Mouse (Mus musculus): ENCODE results near the gene Tmcc3.

The Tmcc3 gene

DNA sequence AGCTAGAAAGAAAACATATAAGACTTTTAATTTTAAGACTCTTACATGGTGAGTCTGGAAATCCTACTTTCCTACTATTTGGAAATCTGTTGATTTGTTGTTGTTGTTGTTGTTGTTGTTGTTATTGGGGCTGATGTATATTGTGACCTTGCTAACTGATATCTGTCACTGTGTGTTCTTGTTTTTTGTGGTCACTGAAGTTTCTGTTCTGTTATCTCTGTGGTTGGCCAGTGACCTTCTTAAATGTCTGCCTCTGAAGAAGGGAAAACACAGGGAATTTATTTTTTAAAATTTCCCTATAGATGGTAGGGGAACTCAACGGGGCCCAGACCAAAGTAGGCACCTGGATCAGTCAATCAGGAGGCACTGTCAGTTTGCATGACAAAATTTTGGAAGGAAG is 48.9 kb downstream of the Tmcc3 start:
- intact Hi-C loops (cut with DNase I) = no loop called here

DNA sequence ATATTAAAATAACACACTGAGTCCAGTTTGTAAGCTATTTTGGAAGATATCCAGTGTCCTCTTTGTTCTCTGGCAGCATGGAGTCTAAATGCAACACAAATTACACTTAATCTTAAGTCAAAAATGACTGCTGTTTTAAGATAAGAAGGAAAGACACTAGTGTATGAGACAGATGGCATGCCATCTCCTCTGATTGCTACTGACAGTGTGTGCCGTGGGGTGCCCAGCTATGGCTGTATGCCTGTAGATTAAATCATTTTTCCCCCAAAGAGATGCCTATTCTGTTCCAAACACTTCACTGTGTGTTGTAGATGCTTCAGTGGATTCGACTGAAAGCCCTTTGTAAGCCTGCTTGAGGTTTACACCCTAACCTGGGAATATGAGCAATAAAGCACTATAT is 59.5 kb downstream of the Tmcc3 start:
- intact Hi-C loops (cut with DNase I) = no loop called here

DNA sequence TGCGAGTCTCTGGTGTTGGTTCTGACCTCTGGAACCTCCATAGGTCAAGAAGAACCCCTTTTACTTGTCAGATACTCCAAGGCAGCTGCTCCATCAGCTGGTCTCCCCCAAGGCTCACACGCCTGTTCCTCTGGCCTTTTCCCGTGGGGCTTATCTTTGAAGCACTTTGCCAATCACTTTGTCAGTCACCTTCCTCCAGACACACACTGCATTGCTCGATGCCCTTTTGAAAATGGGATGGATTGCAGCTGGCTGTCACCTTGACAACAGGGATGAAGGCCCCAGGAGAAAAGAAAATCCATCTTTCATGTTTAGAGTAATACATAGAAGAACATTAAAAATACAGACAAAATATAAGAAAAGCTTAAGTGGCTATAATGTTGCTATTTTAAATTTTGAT is 65.2 kb downstream of the Tmcc3 start:
- intact Hi-C loops (cut with DNase I) = no loop called here

DNA sequence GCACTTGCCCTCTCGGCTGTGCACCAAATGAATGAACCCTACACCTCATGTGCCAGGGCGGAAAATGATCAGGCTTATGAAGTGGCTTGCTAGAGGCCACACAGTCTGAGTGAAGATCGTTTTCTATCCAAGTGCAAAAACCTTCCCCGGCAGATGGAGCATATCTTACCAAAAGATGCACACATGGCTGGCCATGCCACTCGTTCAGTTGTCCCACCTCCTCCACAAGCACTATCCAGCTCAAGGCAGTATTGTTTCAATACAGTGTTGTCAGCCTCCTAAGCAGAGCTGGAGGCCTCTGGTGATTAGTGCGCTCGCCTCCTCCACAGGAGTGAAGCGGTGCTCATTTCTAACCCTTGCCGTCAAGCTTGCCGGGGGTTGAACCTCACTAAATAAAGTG is 66.1 kb downstream of the Tmcc3 start:
- intact Hi-C loops (cut with DNase I) = no loop called here

DNA sequence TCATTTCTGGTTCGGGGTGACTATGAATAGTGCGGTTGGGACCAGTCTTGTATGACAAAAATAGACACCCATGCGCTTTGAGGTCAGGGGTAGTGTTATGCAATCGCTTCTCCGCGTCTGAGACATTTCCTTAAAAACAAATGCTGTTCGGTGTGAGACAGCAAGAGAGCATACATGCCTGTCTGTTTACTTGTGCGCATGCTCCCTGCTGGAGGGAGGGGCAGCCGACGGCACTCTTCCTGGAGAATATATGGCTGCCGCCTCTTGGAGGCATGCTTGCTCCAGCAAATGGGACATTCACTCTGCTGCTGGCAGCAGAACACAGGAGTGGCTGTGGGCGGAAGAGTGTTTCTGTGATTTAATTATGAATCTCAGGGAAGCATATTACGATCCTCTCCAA is 66.6 kb downstream of the Tmcc3 start:
- intact Hi-C loops (cut with DNase I) = no loop called here

DNA sequence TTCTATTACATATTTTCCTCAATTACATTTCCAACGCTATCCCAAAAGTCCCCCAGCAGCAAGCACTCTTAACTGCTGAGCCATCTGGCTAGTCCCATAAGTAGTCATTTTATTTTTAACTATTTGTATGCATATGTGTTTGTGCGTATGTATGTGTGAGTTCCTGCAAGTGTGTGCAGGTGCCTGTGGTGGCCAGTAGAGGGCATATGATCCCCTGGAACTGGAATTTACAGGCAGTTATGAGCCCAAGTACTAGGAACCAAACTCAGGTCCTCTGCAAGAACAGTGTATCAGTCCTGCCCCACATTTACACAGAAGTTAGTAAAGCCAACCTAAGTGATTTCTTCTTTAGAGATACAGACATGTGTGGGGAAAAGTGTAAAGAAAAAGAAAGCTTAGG is 68.3 kb downstream of the Tmcc3 start:
- intact Hi-C loops (cut with DNase I) = no loop called here

DNA sequence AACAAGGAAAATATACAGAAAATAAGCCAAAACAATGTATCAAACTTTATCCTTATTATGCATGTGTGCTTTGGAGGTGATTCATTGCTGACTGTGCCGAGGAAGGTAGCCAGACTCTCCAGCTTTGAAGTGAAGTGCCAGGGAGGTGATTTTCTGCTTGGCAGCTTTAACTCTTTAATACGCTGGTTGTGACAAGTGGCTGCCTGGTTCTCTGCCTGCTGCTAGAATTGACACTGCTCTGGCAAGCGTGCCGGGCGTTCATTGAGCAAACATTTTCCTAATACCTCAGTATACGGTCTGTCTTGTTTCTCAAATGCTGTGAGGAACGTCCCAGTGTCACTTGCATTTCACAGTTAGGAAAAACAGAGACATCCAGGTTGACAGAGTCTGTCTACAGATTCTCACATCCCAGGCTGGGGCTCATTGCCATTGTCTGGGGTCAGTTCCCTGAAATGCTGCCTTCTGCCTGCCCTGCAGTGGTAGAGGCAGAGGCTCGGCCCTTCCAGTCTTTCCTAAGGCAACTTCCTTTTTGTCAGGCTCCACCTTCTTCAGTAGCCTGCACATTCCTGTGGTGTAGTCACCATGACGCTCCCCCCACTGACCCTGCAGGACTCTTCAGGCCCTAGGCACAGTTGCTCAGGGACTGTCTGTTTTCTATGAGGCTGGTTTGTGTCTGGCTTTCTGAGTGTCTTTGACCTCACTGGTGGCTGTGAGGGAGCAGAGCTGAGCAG is 69.1 kb downstream of the Tmcc3 start:
- intact Hi-C loops (cut with DNase I) = no loop called here

DNA sequence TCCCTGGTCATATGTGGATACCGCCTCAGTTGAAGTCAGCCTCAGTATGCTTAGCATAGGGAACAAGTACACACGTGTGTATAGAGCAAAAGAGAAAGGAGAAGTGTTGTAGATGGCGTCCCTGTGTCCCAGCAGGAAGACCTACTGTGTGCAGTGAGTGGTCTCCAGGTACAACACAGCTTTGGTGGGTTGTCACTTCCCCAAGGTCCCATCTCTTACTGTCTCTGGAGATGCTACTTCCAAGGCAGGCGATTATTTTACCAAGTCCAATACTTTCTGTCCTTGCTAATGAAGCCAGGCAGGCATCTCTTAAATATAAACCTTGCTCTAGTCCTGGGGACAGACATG is 69.6 kb downstream of the Tmcc3 start:
- intact Hi-C loops (cut with DNase I) = no loop called here

DNA sequence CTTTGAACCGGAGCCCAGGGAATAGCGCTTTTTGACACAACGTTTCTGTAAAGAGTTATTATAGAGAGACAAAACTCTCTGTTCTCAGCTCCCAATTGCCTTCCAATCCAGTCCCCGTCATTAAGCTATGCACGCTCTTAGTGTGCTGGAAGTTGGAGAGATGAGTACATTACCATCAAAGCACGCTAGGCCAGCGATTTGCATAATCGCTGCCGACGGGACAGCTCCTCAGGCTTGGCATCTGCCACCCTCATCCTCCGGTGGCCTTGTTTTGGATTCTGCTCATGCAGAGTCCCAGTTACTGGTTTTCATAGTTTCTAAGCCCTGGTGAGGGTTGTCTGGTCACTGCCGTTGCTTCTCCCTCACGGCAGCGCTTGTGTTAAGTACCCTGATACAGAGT is 70.9 kb downstream of the Tmcc3 start:
- intact Hi-C loops (cut with DNase I) = no loop called here

DNA sequence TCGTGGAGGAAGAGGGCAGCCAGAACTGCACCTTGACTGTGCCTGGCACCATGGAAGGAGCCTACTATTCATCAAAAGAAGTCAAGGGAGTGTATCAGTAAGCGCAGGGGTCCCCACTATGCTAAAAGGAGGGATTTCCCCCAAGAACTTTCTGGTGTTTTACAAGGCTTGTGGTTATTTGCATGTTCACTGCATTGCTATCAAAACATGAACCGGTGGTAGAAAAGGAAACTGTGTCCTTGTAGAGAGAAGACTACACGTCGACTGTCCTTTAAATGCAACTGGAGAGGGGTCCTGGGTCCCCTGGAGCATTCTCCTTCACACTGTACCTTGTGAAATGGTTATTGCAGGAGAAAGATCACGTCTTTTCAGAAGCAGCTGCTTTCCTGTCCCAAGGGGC is 71.8 kb downstream of the Tmcc3 start:
- intact Hi-C loops (cut with DNase I) = no loop called here

DNA sequence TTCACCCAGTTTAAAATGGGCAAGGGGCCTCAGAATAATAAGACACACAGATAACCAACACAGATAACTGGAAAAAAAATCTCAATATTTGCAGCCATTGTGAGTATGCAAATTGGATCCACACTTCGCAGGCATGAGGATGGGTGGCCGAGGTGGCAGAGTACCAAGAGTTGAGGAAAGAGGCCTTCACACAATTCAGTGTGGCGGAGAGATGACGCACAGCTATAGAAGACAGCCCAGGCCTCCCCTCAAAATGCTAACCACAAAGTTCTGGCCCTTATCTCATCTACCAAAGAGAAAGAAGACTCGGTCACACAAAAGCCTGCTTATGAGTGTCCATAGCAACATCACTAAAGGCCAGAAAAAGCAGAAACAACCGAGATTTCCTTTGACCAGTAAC is 77.5 kb downstream of the Tmcc3 start:
- intact Hi-C loops (cut with DNase I) = no loop called here

DNA sequence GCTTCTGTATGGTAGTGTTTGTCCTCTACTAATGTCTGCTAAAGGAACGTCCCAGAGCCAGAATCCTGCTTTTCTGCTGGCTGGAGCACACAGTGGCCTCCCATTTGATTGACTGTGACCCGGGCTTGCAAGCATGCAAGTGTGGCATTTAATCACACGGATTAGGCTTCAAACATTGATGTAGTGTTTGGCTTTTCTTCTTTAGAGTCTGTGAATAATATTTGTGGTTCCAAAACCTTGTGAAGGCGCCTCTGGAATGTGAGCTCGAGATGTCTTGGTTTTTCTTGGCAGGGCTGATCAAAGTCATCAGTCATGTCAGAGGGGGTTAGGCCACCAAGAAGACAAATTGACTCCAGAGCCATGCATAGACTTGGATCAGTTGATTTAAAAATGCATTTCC is 79.3 kb downstream of the Tmcc3 start:
- intact Hi-C loops (cut with DNase I) = no loop called here

DNA sequence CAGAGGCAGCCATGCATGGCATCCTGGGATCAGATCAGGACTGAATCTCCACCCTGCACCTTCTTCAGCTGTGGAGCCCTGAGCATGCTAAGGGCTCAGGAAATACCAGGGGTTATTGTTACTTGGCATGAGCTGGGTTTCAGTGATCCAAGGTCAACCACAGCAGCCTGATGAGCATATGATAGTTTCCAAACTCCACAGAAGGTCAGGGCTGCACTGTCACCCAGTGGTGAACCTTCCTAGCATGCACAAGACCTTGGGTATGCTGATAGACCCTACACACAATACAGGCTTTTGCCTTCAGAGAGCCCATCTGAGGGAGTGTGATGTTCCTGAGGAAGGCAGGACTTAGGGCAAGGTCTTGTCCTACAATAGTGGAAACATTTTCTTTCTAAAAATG is 82.5 kb downstream of the Tmcc3 start:
- intact Hi-C loops (cut with DNase I) = no loop called here

DNA sequence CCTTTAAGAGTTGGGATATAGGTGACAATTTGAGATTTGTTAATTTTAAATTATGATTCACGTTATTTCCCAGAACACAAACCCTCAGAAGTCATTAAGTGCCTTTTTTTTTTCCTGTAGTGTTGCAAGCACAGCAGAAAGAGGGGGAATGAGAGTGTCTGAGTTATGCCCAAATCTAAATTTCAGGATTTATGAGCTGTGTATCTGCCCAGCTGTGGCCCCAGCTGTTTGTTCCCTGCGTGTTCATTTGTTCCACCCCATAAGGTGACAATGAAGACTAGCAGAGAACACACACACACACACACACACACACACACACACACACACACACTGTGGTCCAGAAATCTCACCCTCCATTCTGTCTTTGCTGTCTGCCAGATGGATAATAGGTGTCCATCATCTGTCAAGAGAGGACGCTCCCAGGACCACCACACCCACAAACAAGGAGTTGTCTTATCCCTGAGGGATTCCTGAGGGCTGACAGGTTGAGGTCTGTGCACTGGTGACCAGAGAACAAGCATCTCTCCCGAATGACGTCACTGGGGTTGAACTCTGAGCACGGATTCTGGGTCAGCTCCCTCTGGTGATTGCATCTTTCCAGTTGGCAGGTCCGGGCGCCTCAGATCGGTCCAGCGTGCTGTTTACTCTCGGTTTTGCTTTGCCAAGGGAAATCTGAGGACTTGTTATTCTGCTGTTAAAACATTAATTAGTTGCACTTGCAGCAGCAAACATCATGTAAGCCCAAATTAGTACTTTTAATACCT is 86.3 kb downstream of the Tmcc3 start:
- intact Hi-C loops (cut with DNase I) = no loop called here

DNA sequence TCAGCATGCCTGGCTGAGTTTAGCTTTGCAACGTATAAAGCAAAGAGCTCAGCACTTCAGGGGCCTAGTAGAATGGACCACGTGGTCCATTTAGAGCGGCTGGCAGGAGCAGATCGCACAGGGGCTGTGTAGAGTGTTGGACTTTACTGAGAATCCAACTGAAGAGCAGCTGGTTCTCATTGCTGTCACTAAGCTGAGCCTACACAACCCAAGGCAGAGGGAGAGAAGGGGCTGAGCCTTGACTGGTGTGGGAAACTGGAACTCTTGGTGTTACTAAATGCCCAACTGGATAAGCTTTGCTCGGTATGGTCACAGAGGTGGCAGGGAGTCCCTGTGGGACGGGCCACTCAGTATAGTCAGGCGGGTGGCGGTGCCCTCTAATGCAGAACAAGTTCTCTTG is 89.1 kb downstream of the Tmcc3 start:
- intact Hi-C loops (cut with DNase I) = no loop called here

DNA sequence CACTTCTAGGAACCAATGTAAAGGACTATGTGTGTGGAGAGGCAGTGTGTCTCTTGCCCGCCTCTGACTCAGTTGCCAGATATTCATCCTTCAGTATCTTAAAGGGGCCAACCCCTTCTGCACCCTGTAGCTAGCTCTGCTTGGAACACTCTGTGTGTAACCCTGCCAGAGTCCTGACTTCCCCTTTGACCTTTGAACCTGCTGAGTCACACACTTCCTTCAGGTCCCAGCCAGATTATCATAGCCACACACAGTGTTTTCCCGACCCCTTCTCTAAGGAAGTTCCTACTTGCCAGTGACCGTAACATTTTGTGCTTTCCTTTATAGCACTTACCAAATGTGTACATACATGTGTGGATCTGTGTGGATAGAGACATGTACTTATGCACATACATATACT is 93.7 kb downstream of the Tmcc3 start:
- intact Hi-C loops (cut with DNase I) = loop anchor here (5.0 kb wide), 1 partner anchor 152 kb away; no protein-coding TSS in a partner anchor

DNA sequence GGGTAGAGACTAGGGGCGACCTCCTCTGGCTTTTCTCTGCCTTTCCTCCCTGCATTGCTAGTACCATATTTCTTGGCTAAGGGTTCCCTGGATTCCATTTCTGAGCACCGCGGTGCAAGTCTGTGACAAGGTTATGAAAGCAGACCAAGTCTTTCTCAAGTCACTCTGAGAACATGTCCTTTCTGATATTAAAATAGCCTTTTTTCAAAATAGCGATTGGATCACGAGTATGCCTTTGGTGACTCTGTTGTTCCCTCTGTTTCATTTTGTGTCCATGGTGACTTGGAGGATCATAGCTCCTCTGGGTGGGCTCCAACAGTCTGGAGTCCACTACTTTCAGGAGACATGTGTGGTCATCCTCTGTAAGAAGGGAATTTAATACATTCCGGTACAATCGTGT is 95.1 kb downstream of the Tmcc3 start:
- intact Hi-C loops (cut with DNase I) = loop anchor here (5.0 kb wide), 1 partner anchor 150 kb away; no protein-coding TSS in a partner anchor

DNA sequence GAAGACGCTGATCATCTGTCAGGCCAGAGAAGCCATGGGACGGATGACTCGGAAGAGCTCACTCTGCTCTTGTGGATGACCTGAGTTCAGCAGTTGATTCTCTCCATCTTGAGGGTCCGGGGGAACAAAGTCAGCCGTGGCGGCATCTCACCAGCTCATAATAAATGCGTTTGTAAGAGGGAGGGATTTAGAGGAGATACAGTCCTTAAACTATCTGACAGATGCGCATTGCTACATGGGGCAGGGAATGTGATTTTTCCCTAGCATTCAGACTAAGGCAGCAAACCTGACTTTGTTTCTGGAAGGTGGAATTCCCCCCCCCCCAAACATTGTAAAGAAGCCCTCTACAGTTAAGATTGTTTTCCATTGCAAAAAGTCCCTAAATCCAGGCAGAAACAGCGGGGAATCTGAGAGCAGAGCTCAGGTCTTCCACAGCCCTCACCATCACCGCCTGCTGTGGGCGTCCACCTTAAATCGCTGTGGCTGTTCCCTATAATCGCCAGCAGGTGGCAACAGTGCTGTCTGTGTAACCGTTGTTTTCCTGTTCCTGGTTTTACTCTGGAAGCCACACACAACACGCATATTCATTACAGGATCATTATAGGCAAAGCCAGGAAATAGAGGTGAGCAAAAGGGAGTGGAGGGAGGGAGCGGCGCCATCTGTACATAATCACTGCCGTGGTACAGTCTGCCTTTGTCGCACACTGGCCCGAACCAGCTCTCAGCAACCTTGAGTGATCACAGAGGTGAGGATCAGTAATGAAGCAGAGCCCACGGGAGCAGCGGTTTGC is 96.8 kb downstream of the Tmcc3 start:
- intact Hi-C loops (cut with DNase I) = loop anchor here (2.0 to 5.0 kb wide), 2 partner anchors 149 to 200 kb away; no protein-coding TSS in a partner anchor

DNA sequence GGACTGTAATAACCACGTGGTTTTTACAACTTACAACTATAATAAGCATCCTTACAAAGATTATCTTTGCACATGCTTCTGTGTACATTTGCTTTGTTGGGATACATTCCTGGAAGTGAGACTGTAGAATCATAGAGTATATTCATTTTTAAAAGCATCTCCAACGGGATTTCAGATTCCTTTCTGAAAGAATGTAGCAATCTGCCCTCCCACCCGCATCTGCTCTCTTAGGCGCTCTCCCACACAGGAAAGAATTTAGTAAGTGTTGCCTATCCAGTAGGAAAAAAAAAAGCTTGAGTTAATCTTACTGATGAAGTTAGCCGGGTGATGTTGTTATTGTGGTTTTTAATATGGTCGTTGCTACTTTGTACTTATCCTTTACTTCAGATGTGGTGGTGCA is 97.9 kb downstream of the Tmcc3 start:
- intact Hi-C loops (cut with DNase I) = loop anchor here (2.0 to 5.0 kb wide), 2 partner anchors 148 to 199 kb away; no protein-coding TSS in a partner anchor

DNA sequence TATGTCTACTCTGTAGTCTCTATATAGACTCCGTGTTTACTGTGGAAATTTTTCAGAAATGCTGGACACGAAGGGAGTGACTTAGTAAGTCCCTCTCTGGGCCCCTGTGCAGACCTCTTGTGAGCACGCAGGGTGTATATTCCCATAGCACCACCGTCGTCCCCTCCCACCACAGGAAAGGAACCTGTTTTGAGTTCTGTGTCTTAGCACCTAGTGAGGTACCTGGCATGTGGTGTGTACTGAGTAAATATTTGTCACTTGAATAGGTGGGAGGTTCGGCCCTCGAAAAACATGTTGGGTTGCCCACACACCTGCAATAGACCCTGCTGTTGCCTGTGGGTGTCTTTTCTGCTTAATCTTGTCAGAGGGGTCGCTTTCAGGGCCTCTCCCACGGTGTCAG is 99.8 kb downstream of the Tmcc3 start:
- intact Hi-C loops (cut with DNase I) = no loop called here

DNA sequence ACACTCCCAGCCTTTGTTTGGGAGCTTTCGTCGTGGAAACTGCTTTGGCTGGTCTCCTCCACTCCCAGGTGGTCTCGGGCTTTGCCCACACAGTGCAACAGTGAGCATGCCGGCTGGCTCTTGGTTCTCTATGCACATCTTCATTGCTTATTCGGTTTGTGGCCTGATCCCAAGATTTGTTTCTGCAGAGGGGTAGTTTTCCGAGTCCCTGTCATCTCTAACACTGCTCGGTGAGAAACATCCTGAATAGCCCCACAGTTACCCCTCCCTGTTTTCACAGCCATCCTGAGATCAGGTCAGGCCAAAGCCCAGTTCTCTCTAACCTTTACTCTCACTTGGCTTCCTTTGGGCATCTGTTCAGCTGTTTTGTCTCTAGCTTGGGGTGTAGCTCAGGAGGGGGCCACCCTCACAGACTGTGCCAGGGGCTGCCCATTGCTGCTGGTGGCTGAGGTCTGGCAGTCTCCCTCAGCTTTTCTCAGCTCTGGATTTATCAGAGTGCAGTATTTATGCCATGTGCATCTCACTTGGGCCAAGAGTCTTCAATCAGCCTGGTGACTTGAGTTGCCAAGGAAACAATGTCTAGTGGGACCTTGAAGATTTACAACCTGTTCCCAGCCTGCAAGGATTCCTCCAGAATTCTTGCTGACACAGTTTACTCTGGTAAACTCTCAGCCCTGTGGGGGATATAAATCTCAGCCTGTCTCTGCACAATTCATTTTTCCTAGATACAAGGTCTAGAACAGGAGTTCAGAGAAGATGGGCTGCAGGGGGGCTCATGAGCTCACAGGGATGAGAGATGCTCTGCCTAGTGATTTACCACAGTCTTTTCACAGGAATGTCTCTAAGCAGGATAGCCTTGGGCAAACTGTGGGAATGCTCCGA is 102.3 kb downstream of the Tmcc3 start:
- intact Hi-C loops (cut with DNase I) = no loop called here
